Mouse (Mus musculus) cerebellum, postnatal 4 days (tissue): Measurements from ENCODE around the gene Tmem205.

ENCODE experiments used
- DNase-seq, 2 experiments: peaks; one replicate each; pipeline ENCODE4 v3.0.0; 2022; ENCODE audit warnings: low spot score in 2 of 2, mixed read lengths in 1 of 2

The Tmem205 gene

GRCm38 (mm10) chr9:21927208-21927753, at the start of gene Tmem205, which contains the start of gene Ccdc159:
TSS of gene Tmem205 (minus strand) at chr9:21927556.
TSS of gene Ccdc159 (plus strand) at chr9:21927471.
- peak; percentile 61 to 85 for DNase-seq

DNA sequence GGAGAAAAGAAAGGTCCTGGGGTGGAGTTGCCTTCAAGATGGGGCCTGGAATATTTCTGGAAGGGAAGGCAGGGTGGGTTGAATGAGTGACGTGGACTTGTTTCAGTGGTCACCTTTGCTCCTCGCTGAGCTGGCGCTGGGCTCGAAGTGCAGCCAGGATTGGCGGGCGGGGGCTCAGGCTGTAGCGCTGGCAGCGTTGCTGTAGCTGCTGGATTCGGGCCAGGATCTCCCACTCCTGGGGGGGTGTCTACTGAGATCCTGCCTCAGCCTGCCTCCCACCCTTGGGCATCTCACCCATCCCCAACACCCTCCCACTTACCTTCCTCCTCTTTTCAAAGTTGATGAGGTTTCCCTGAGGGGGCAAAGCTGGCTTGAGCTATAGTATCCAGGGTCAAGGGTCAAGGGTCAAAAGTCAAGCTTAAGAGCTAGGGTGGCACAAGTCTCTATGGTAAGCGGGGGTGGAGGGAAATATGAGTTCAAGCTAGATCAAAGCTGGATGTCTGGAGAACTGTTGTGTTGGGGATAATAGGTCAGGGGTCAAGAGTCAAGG, 49.3 kb upstream of the Tmem205 start:
- no peak for DNase-seq

- no peak for DNase-seq
These were observed 41.9 kb upstream of the Tmem205 start for GRCm38 (mm10) chr9:21969304-21969703.

- no peak for DNase-seq
These were observed 41.5 kb upstream of the Tmem205 start for GRCm38 (mm10) chr9:21968883-21969282.

DNA sequence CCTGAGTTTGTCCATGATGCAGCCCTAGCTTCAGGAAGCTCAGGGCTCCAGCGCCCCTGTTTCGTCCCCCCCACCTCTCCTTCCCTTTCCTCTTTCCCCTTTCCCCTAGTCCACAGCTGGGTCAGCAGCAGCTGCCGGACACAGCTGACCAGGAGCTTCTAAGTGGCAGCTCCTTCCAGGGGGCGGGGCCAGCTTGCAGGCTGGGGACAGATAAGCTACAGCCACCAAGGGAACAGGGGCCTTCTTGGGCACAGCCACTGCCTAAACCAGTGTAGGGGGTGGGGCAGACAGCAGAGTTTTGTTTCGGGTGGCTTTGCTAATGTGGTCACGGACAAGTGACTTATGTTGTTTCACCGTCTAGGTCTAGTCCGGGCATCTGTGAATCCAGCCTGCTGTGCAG, 36.1 kb upstream of the Tmem205 start, which contains the start of gene Epor:
TSS of gene Epor (minus strand) at position 90 of the 400 bp plus-strand sequence.
- no peak for DNase-seq

GRCm38 (mm10) chr9:21962416-21963059, 35.2 kb upstream of the Tmem205 start:
- DNase-seq, result peak in 1 of 2 experiments; percentile 44

DNA sequence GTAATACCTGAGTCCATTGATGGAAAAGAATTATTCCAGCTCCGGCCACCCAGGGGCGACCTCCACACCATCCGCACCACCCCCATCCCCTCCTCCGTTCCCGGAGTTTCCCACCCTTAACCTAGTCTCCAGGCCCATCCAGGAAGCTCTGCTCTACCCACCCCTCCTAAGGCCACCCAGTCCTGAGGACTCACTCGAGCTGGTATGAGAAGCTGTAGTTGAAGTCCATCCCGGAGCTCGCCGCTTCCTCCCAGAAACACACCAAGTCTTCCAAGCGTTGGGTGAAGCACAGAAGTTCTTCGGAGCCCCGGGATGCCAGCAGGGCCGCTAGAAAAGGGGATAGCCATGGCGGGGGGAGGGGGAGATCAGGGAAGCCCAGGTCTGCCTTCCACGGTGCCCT, 34.7 kb upstream of the Tmem205 start:
- no peak for DNase-seq

- DNase-seq, result no peak
These were observed 34.1 kb upstream of the Tmem205 start for GRCm38 (mm10) chr9:21961366-21961980.

DNA sequence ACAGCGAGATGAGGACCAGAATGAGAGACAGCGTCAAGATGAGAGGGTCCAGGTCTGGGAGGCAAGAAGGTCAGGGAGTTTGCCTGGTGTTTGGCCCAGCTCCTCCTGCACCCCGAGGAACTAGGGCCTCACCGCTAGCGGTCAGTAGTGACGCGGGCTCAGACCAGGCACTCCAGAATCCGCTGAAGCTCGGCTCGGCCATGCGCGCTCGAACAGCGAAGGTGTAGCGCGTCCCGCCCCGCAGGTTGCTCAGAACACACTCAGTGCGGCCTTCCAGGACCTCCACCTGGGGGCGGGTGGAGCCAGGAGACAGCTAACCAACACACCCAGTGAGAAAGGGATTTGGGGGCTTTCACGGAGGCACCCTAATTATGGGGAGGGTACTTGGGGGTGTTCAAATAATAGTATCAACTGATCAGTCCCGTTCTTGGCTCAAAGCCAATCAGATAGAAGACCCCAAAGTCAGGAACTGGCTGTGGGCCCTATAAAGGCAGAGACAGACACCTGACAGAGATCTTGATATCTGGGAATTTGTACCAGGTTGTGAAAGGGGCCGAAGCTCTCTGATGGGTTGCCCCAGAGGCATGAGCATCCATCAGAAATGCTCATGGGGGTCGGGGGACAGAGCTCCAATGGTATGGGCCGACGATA, 33.3 kb upstream of the Tmem205 start:
- DNase-seq, result no peak

DNA sequence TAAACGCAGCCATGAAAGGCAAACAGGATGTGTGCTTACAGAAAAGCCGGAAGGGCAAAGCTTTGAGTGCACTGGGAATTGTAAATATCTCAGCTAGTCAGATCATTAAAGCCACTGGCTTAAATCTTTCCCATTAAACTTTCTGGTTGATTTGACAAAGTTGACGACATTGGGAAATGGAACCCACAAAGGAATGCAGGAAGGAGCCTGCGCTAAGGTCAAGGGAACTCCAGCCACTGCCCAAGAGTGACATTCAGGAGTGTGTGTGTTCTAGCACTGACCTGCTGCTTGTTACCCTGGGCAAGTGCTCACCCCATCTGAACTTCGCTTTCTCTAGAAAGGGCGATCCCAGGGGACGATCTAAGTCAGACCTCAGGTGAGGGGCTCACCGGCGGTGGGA, 32.8 kb upstream of the Tmem205 start:
- no peak for DNase-seq

DNA sequence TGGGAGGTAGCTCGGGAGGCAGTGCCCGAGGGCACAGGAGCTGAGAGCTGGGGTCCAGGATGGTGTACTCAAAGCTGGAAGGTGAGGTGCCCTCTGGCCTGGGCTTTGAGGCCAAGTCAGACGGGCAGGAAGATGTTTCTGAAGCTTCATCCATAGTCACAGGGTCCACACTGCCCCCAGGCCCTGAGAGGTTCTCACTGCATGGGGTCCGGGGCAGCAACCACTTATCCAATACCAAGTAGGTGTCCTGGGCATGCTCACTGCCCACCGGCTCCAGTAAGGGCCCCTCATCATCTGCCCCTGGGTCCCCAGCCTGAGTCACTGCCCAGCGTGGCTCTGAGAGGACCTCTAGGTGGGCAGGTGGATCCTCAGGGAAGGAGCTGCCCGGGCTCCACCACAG, 31.9 kb upstream of the Tmem205 start:
- no peak for DNase-seq

DNA sequence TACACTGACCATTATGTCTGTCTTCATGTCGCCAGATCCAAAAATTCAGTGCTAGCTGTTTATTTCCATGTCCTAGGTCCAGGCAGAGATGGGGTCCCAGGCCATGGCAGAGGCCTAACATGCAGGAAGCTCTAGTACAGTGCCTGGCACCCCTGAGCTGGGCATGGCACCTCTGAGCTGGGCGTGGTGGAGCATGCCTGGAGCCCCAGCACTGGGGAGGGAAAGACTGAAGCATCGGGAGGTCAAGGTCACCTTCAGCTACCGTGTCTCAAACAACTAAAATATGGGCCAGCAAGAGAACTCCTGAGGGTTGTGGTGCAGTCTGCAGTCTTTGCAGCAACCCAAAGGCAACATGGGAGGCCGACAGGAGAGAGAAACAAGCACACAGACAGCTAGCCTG, 31.0 kb upstream of the Tmem205 start:
- DNase-seq, result no peak

DNA sequence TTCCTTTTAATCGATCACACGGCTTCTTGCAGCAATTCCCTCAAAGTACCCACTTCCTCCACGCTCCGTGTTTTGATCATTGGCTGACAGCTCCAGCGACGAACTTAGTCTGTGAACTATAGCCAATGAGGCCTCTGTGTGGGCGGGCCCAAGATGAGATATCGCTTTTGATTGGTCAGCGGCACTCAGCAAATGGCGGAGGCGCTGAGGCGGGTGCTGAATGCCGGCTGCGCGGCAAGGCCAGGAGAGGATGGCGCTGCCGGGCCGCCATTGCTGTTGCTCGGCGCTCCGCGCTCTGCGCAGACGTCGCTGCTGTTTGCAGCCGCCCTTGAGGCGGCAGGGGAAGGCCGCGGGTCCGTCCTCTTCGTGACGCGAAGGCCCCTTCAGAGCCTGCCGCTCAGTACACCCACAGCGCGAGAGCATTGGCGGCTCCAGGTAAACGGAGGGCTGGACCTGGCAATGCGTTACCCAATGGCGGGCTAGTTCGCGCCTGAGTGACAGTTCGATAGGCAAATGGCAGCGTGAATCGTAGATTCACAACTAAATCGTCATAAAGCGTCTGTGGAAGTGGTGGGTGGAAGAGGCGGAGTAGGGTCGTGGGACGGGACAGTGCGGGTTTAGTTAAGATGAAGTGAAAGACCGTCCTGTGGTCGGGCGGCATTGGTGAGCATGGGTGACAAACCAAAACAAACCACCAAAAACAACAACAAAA, 28.4 kb upstream of the Tmem205 start, which contains the start of gene Swsap1:
TSS of gene Swsap1 (plus strand) at position 186 of the 712 bp plus-strand sequence.
- peak; percentile 97 to 100 for DNase-seq

- no peak for DNase-seq
These were observed 27.8 kb upstream of the Tmem205 start for GRCm38 (mm10) chr9:21955225-21955569.

- no peak for DNase-seq
These were observed 27.3 kb upstream of the Tmem205 start for GRCm38 (mm10) chr9:21954635-21955034.

- DNase-seq, result no peak
These were observed 26.2 kb upstream of the Tmem205 start for GRCm38 (mm10) chr9:21953600-21953999.

DNA sequence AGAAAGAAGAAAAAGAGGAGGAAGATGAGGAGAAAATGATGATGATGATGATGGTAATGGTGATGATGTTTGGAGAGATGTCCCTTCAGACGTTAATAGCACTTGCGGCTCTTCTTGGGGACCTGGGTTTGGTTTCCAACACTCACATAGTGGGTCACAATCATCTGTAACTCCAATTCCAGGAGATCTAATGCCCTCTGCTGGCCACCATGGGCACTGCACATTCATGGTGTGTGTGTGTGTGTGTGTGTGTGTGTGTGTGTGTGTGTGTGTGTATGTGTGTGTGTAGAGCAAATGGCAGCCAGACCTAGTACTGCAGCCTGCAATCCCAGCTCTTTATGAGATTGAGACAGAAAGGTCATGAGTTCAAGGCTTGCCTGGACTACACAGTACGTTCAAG, 24.6 kb upstream of the Tmem205 start:
- DNase-seq, result no peak

GRCm38 (mm10) chr9:21950322-21950721, 23.0 kb upstream of the Tmem205 start:
- no peak for DNase-seq

DNA sequence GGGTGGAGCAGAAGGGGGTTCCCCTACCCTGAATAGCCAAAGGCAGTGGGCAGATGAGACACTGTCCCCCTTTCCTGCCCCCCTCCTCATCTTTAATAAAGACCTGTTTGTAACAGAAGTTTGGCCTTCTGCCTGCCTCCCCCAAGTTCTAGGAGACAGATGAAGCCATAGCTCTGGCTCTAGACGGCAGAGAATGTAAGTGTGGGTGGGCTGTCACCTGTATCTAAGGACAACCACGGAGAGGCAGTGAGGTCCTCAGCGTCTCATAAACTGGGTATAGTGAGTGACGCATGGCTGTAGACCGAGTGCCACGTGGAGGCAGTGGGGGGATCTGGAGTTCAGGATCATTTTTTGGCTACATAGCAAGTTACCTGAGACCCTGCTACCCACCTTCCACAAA, 21.4 kb upstream of the Tmem205 start:
- DNase-seq, result no peak

DNA sequence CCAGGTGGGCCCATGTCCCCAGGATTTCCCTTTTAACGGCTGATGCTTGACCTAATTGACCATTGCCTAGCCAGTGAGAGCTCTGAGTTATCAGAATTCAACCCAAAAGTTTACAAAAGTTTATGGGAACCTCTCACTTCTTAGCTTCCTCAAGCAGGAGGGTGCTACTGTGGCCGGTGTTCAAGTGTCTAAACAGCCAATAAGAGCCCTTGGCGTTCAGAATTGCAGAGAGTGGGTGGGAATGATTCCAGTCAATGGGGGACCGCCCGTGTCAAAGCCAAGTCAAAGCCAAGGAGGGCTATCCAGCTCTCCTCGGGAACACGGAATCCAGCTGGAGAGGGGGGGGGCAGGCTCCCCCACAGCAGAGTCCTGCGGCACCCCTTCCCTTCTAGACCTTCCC, 20.8 kb upstream of the Tmem205 start:
- DNase-seq, result no peak

GRCm38 (mm10) chr9:21947540-21948130, 20.3 kb upstream of the Tmem205 start:
- DNase-seq, result no peak
